Mouse (Mus musculus): ENCODE measurements at regions not wholly inside any gene's neighbourhood (a gene's known extent, or its start where the extent isn't known, plus 50 kb on each side); places are given as distances from the start of the nearest gene placed in this dataset.

GRCm38 (mm10) chrX:167152611-167153010 lies 56.5 kb downstream of the Tmsb4x start:
- Histone ChIP-seq H3K4me3 (ENCODE audit: low read depth, low read length) (no peak overlapping the region), H3K4me1 (ENCODE audit: control insufficient read depth, insufficient read depth, low read length) (no peaks in the 10 kb centered on the region), H3K9ac (replicated peaks; ENCODE audit: low read depth, low read length) (no peak overlapping the region), H3K4me2 (replicated peaks; ENCODE audit: low read depth, low read length) (no peak overlapping the region), H3K36me3 (ENCODE audit: control insufficient read depth, insufficient read depth, low read length) (no peaks in the 10 kb centered on the region), H3K27ac (ENCODE audit: low read length) (no peak overlapping the region), H3K27me3 (ENCODE audit: control insufficient read depth, insufficient read depth, low read length) (no peaks in the 10 kb centered on the region), H3K9me3 (ENCODE audit: control insufficient read depth, low read depth, low read length) (no peaks in the 10 kb centered on the region)
- no peak for ATAC-seq (ENCODE audit: insufficient number of reproducible peaks, insufficient read depth, low FRiP score, low read depth)
- WGBS: 79% methylated on average over 4 of the region's 4 CpGs

- Histone ChIP-seq H3K4me1 (ENCODE audit: control insufficient read depth, insufficient read depth, low read length) (no peaks in the 10 kb centered on the region), H3K27ac (ENCODE audit: low read length) (no peak overlapping the region), H3K4me2 (replicated peaks; ENCODE audit: low read depth, low read length) (no peak overlapping the region), H3K27me3 (ENCODE audit: control insufficient read depth, insufficient read depth, low read length) (no peaks in the 10 kb centered on the region), H3K36me3 (ENCODE audit: control insufficient read depth, insufficient read depth, low read length) (no peaks in the 10 kb centered on the region), H3K4me3 (ENCODE audit: low read depth, low read length) (no peak overlapping the region), H3K9ac (replicated peaks; ENCODE audit: low read depth, low read length) (no peak overlapping the region), H3K9me3 (ENCODE audit: control insufficient read depth, low read depth, low read length) (no peaks in the 10 kb centered on the region)
- WGBS: 81% methylated on average over 3 of the region's 3 CpGs
- 0 out of 2 replicates have a peak, but pooled peaks have one; percentile 6 for ATAC-seq (ENCODE audit: insufficient number of reproducible peaks, insufficient read depth, low FRiP score, low read depth)
These were observed 57.8 kb downstream of the Tmsb4x start for GRCm38 (mm10) chrX:167151341-167151740.

GRCm38 (mm10) chrX:167149400-167149799 lies 59.7 kb downstream of the Tmsb4x start:
- Histone ChIP-seq H3K4me2 (replicated peaks; ENCODE audit: low read depth, low read length) (no peak overlapping the region), H3K27me3 (ENCODE audit: control insufficient read depth, insufficient read depth, low read length) (no peaks in the 10 kb centered on the region), H3K9me3 (ENCODE audit: control insufficient read depth, low read depth, low read length) (no peaks in the 10 kb centered on the region), H3K36me3 (ENCODE audit: control insufficient read depth, insufficient read depth, low read length) (no peaks in the 10 kb centered on the region), H3K4me3 (ENCODE audit: low read depth, low read length) (no peak overlapping the region), H3K27ac (ENCODE audit: low read length) (no peak overlapping the region), H3K4me1 (ENCODE audit: control insufficient read depth, insufficient read depth, low read length) (no peaks in the 10 kb centered on the region), H3K9ac (replicated peaks; ENCODE audit: low read depth, low read length) (no peak overlapping the region)
- WGBS: 90% methylated on average over 4 of the region's 4 CpGs
- ATAC-seq (ENCODE audit: insufficient number of reproducible peaks, insufficient read depth, low FRiP score, low read depth): no peak

GRCm38 (mm10) chrX:167146513-167147360 lies 62.4 kb downstream of the Tmsb4x start:
- Histone ChIP-seq H3K4me2 (replicated peaks; ENCODE audit: low read depth, low read length) (no peak overlapping the region), H3K27ac (ENCODE audit: low read length) (no peak overlapping the region)

GRCm38 (mm10) chrX:167145508-167146182 lies 63.5 kb downstream of the Tmsb4x start:
- no peak overlapping the region for H3K4me2 ChIP-seq (replicated peaks; ENCODE audit: low read depth, low read length)
- no peak for ATAC-seq (ENCODE audit: insufficient number of reproducible peaks, insufficient read depth, low FRiP score, low read depth)
- no peaks in the 10 kb centered on the region for H3K9me3 ChIP-seq (ENCODE audit: control insufficient read depth, low read depth, low read length)
- no peaks in the 10 kb centered on the region for H3K4me1 ChIP-seq (ENCODE audit: control insufficient read depth, insufficient read depth, low read length)
- no peaks in the 10 kb centered on the region for H3K36me3 ChIP-seq (ENCODE audit: control insufficient read depth, insufficient read depth, low read length)
- H3K27me3 ChIP-seq (ENCODE audit: control insufficient read depth, insufficient read depth, low read length): no peaks in the 10 kb centered on the region
- H3K9ac ChIP-seq (replicated peaks; ENCODE audit: low read depth, low read length): no peak overlapping the region
- H3K27ac ChIP-seq (ENCODE audit: low read length): no peak overlapping the region
- 78% methylated on average over 11 of the region's 11 CpGs for WGBS
- H3K4me3 ChIP-seq (ENCODE audit: low read depth, low read length): no peak overlapping the region

More at GRCm38 (mm10) chrX:167146513-167147360, 62.4 kb downstream of the Tmsb4x start:
- H3K27me3 ChIP-seq (ENCODE audit: control insufficient read depth, insufficient read depth, low read length): no peaks in the 10 kb centered on the region
- H3K4me3 ChIP-seq (ENCODE audit: low read depth, low read length): no peak overlapping the region
- ATAC-seq (ENCODE audit: insufficient number of reproducible peaks, insufficient read depth, low FRiP score, low read depth): no peak
- H3K4me1 ChIP-seq (ENCODE audit: control insufficient read depth, insufficient read depth, low read length): no peaks in the 10 kb centered on the region
- no peak overlapping the region for H3K9ac ChIP-seq (replicated peaks; ENCODE audit: low read depth, low read length)
- no peaks in the 10 kb centered on the region for H3K36me3 ChIP-seq (ENCODE audit: control insufficient read depth, insufficient read depth, low read length)
- 80% methylated on average over 8 of the region's 8 CpGs for WGBS
- H3K9me3 ChIP-seq (ENCODE audit: control insufficient read depth, low read depth, low read length): no peaks in the 10 kb centered on the region

- 75% methylated on average over 2 of the region's 2 CpGs for WGBS
- ATAC-seq (ENCODE audit: insufficient number of reproducible peaks, insufficient read depth, low FRiP score, low read depth): no peak
These were observed 70.0 kb downstream of the Tmsb4x start for GRCm38 (mm10) chrX:167139110-167139509.

GRCm38 (mm10) chrX:167134250-167134649 lies 74.9 kb downstream of the Tmsb4x start:
- H3K9me3 ChIP-seq (ENCODE audit: control insufficient read depth, low read depth, low read length): no peaks in the 10 kb centered on the region
- ATAC-seq (ENCODE audit: insufficient number of reproducible peaks, insufficient read depth, low FRiP score, low read depth): no peak
- H3K27me3 ChIP-seq (ENCODE audit: control insufficient read depth, insufficient read depth, low read length): no peaks in the 10 kb centered on the region
- no peak overlapping the region for H3K27ac ChIP-seq (ENCODE audit: low read length)
- no peak overlapping the region for H3K9ac ChIP-seq (replicated peaks; ENCODE audit: low read depth, low read length)
- H3K36me3 ChIP-seq (ENCODE audit: control insufficient read depth, insufficient read depth, low read length): no peaks in the 10 kb centered on the region
- no peak overlapping the region for H3K4me3 ChIP-seq (ENCODE audit: low read depth, low read length)
- H3K4me1 ChIP-seq (ENCODE audit: control insufficient read depth, insufficient read depth, low read length): no peaks in the 10 kb centered on the region
- WGBS: 87% methylated on average over 3 of the region's 3 CpGs
- no peak overlapping the region for H3K4me2 ChIP-seq (replicated peaks; ENCODE audit: low read depth, low read length)

More at GRCm38 (mm10) chrX:167139110-167139509, 70.0 kb downstream of the Tmsb4x start:
- Histone ChIP-seq H3K9ac (replicated peaks; ENCODE audit: low read depth, low read length) (no peak overlapping the region), H3K27ac (ENCODE audit: low read length) (no peak overlapping the region), H3K9me3 (ENCODE audit: control insufficient read depth, low read depth, low read length) (no peaks in the 10 kb centered on the region), H3K4me1 (ENCODE audit: control insufficient read depth, insufficient read depth, low read length) (no peaks in the 10 kb centered on the region), H3K27me3 (ENCODE audit: control insufficient read depth, insufficient read depth, low read length) (no peaks in the 10 kb centered on the region), H3K36me3 (ENCODE audit: control insufficient read depth, insufficient read depth, low read length) (no peaks in the 10 kb centered on the region), H3K4me3 (ENCODE audit: low read depth, low read length) (no peak overlapping the region), H3K4me2 (replicated peaks; ENCODE audit: low read depth, low read length) (no peak overlapping the region)

GRCm38 (mm10) chrX:167132989-167133395 lies 76.1 kb downstream of the Tmsb4x start:
- no peak overlapping the region for H3K9ac ChIP-seq (replicated peaks; ENCODE audit: low read depth, low read length)
- ATAC-seq (ENCODE audit: insufficient number of reproducible peaks, insufficient read depth, low FRiP score, low read depth): no peak
- 56% methylated on average over 4 of the region's 4 CpGs for WGBS
- H3K4me1 ChIP-seq (ENCODE audit: control insufficient read depth, insufficient read depth, low read length): no peaks in the 10 kb centered on the region
- H3K27ac ChIP-seq (ENCODE audit: low read length): no peak overlapping the region
- no peaks in the 10 kb centered on the region for H3K9me3 ChIP-seq (ENCODE audit: control insufficient read depth, low read depth, low read length)
- no peaks in the 10 kb centered on the region for H3K36me3 ChIP-seq (ENCODE audit: control insufficient read depth, insufficient read depth, low read length)
- H3K27me3 ChIP-seq (ENCODE audit: control insufficient read depth, insufficient read depth, low read length): no peaks in the 10 kb centered on the region
- no peak overlapping the region for H3K4me3 ChIP-seq (ENCODE audit: low read depth, low read length)
- no peak overlapping the region for H3K4me2 ChIP-seq (replicated peaks; ENCODE audit: low read depth, low read length)
